Mouse (Mus musculus) thymus, adult 18-20 months (tissue): ENCODE measurements around the gene Med25.

Experiments used
- DNase-seq, 2 experiments: peaks; one replicate each; pipeline ENCODE4 v3.0.0; 2022; ENCODE audit warnings: mixed read lengths in 2 of 2

Gene Med25

GRCm38 (mm10) chr7:44845006-44845405 is 47.5 kb downstream of the Med25 start:
- DNase-seq, result no peak

- no peak for DNase-seq
Observed at GRCm38 (mm10) chr7:44841825-44842463, 50.6 kb downstream of the Med25 start.

- no peak for DNase-seq
Observed at GRCm38 (mm10) chr7:44840426-44840825, 52.1 kb downstream of the Med25 start.

- DNase-seq, result no peak
Observed at GRCm38 (mm10) chr7:44839491-44840191, 52.9 kb downstream of the Med25 start.

GRCm38 (mm10) chr7:44839171-44839490 is 53.4 kb downstream of the Med25 start:
- no peak for DNase-seq

- no peak for DNase-seq
Observed at GRCm38 (mm10) chr7:44838073-44838472, 54.4 kb downstream of the Med25 start.

GRCm38 (mm10) chr7:44836423-44837053 is 56.0 kb downstream of the Med25 start:
- DNase-seq, result no peak

- DNase-seq, result no peak
Observed at GRCm38 (mm10) chr7:44836016-44836404, 56.5 kb downstream of the Med25 start.

- DNase-seq, result no peak
Observed at GRCm38 (mm10) chr7:44835373-44836015, 57.0 kb downstream of the Med25 start.

- no peak for DNase-seq
Observed at GRCm38 (mm10) chr7:44832763-44833162, 59.7 kb downstream of the Med25 start.

GRCm38 (mm10) chr7:44828706-44829105 is 63.8 kb downstream of the Med25 start:
- no peak for DNase-seq

GRCm38 (mm10) chr7:44826771-44827170 is 65.7 kb downstream of the Med25 start:
- no peak for DNase-seq
